Mouse (Mus musculus) lung, postnatal 25 days (tissue): ENCODE results near the gene Flrt3.
A peak's percentile ranks its signal among the peaks of the same experiment; 100 is the strongest.

ENCODE experiments used
- DNase-seq: peaks from one replicate; pipeline ENCODE4 v3.0.0; 2022; ENCODE audit warnings: low spot score

The Flrt3 gene

DNA sequence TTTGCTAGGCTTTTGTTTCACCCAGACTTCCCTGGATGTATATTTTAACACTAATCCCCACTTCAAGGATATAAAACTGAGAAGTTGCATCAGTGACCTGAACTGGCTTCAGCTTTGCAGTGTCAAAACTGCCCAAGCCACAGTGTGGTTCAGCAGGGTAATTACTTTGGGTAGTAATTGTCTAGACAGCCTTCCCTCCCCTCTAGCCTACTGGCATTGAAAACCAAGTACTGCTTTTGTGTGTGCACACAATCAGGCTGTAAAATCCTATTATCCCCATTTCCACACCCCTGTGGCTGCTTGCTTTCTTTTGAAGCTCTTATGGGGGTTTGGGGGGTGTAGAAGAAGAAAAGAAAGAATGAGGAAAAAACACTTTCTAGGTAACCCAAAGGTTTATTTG lies 17.8 kb downstream of the Flrt3 start:
- no peak for DNase-seq

DNA sequence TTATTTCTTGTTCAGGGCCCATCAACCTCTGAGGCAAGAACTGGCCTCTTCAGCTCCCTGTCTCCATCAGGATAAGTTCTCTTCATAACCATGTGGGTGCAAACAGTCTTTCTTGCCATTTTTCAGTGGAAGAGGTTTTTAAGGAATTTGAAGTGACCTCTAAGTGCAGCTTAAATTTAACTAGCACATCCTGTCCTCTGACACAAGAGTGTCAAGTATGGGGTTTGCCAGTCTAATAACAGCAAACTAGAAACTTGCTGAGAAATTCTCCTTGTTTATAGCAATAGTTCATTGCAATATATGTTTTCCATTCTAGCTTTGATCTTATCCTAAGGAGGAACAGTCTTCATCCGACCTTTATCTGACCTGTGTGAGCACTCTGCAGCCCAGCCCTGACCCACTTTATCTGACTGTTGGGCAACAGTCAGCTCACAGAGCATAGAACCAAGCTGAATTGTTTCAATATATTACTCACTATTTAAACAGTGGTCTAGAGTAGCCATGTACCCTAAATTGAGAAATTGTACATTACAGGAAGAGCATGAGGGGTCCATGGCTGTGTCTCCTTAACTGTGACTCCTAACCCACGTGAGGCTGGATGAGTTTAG lies 49.4 kb downstream of the Flrt3 start:
- peak; percentile 11 for DNase-seq

DNA sequence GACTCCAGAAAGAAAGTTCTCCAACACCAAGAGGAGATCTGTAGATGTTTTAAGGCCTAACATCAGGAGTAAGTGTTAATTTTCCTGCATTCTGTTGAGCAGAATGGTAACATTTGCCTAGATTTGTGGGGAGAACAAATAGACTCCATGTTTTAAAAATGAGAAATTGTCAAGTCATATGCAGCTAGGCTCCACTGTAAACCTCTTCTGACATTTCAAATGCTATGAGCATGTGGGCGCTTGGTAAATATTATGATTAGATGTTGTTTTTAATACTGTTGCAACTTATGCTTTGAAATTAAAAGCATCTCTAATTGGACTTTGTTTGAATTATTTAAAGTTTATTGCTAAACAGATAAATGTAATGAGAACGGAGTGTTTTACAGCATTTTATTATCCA lies 55.8 kb downstream of the Flrt3 start:
- no peak for DNase-seq
